Mouse (Mus musculus): ENCODE measurements around the gene Neurl3.

Gene Neurl3

DNA sequence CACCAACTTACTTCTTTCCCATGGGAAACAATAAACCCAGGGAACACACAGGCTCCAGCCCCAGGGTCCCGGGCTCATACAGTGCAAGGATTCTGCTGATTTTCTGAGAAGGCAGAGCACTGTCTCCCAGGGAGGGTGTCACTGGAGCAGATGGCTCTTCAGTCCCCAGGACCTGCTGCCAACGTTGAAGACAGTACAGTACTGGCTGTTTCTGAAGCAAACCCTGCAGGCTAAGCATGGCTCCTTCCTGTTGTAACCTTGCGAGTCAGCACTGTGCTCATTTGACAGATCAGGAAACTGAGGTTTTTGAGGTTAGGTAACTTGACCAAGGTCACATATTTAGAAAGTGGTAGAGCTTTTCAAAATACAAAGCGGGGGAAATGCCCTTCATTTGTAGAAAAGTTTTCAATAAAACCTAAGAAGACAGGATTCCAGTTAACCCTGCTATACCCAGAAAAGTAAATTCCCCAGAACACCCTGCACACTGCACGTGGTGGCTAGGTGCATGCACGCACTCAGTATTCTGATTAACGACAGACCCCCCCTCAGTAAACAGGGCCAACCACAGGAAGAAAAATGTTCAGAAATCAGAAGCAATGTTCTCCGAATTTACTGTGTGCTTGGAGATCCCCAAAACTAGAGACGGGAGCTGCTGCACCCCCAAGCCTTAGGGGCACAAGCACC is 22.1 kb upstream of the Neurl3 start:
- DNase-seq (ENCODE audit: low spot score in 2 of 2), result peak; percentile 78 to 81

DNA sequence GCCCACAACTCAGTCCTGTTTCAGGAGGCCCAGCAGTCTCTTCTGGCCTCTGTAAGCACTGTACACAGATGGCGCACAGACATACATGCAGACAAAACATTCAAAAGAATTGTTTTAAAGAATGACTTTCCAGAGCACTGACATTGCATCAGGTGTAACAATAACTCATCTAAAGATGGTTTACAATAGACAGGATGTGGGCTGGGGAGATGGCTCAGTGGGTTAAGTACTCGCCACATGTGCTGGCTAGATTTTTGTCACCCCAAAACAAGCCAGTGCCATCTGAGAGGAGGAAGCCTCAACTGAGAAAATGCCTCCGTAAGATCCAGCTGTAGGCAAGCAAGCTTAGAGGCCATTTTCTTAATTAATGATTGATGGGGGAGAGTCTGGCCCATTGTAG is 19.9 kb upstream of the Neurl3 start:
- peak; percentile 56 to 65 for DNase-seq (ENCODE audit: low spot score in 2 of 2)

DNA sequence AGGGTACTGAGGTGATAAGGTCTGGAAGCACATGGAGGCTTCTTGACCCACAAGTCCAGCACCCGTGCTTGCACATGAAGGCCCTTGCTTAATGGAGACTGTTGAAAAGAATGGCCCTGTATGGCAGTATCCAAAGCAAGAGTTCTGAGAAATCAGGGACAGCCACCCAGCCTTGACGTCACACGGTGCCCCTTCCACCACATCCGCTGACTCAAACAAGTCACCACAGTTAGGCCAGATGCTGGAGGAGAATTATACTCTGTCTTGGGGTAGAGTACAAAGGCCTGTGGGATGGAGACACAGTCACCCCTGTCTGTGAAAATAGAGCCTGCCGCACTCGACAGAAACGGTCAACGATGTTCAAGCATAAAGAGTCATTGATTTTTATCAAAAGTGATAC is 19.0 kb upstream of the Neurl3 start:
- DNase-seq (ENCODE audit: low spot score in 2 of 2), result no peak

DNA sequence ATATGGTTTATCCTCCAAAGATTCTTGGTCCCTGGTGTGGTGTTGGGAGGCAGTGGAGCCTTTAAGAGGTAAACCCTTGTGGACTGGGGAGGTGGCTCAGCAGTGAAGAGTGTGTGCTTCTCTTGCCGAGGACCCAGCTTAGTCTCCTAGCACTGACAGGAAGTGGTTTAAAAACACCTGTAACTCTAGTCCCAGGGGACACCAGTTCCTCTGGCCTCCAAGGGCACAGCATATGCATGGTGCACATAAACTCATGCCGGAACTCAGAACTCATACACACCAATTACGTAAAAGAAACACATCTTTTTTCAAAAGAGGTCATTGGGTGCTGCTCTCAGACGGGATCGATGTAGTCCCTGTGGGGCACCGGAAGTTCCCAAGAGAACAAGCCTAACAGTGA is 7.4 kb upstream of the Neurl3 start:
- DNase-seq (ENCODE audit: low spot score in 2 of 2), result peak; percentile 85 to 88

DNA sequence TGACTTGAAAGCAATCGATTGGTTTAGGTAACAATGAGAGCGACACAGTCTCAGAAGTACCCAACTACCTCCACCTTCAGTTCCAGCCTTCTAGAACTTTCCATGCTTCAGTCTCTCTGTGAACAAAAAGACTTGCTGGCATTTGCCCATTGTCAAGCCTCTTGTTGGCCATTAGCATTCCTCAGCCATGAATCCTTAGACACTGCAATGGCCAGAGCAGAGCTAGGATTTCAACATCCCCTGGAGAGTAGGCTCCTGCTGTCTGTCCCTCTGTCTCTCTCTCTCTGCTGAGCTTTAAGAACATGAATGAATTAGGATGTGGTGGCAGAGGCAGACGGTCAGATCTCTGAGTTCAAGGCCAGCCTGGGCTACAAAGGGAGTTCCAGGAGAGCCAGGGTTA is 6.5 kb upstream of the Neurl3 start:
- no peak for DNase-seq (ENCODE audit: low spot score in 2 of 2)

DNA sequence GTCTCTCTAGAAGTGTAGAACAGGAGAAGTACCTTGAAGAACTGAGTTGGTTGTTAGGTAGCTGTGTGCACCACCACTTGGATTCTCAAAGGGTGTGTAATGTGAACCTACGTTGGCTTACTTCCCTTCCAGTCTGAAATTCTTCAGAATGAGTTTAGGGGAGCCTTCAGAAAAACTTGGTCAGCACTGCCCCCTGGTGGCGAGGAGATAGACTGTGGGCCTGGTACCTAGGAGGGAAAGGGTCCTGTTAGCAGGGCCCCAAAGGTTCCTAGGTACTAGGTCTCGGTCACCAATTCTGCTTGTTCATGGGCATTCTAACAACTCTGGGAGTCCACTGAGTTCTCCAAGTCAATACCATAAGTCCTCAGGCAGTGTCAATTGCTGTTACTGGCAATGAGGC is 4.7 kb upstream of the Neurl3 start:
- DNase-seq (ENCODE audit: low spot score in 2 of 2), result peak; percentile 80 to 87

DNA sequence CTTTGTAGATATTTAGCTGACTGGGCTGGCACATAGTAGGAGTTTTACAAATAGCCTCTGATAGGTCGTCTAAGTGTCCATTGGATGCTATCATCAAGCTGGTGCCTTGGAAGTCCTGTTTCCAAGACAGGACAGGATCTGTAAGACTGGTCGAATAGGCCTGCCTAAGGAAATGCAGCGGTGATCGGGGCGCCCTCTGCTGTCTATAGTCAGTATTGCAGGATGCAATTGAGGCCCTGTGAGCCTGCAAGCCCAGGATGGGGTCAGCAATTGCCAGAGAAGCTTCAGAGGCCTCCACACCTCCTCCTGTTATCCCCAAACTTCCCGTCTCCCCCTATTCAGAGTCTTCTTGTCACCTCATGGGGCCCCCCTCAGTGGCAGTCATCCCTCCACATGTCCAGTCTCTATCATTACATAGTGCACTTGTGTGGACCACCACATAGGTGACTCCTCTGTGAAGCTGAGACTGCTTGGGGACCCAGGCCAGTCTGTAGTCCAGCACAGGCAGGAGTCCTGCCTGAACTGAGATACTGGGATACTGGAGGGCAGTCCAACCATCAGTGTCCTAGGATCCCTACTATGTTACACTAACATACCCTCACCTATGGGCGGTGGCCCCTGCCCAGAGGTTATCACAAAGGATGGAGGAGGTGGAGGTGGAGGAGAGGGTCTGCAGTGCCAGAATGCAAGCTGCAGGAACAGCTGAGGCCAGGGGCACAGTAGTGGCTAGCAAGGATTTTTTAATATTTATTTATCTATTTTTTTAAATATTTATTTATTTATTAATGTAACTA is 3.0 kb upstream of the Neurl3 start:
- peak; percentile 76 for DNase-seq (ENCODE audit: low spot score in 2 of 2)

DNA sequence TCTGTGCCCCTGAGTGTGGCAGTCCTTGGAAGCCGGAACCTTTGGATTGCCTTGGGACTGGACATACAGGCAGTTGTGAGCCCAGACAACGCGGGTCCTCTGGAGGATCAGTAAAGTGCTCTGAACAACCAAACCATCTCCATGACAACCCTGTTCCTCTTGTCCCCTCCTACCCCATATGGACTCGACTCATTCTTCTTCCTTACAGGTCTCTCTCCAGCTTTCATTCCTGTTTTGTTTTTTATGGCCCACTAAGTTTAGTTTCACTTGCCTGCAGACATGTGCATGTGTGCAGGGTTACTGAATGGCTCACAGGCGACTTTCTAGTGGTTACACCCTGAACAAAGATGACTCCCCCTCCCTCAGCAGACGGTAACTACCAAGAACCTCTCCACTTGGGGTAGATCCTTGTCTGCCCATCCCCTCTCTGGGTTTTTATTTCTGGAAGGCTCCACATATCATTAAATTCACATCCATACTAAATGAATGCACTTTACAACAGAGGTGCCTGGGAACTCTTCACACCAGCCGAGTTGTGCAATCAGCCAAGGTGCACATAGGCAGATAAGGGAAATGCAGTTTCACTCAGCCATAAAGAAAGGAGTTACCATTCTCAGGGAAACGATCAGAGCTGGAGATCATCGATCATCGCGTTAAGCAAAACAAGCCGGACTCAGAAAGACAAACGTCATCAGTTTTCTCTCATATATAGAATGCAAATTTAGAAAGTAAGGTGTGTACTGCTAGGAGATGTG is 1.3 kb upstream of the Neurl3 start:
- DNase-seq (ENCODE audit: low spot score in 2 of 2), result no peak

DNA sequence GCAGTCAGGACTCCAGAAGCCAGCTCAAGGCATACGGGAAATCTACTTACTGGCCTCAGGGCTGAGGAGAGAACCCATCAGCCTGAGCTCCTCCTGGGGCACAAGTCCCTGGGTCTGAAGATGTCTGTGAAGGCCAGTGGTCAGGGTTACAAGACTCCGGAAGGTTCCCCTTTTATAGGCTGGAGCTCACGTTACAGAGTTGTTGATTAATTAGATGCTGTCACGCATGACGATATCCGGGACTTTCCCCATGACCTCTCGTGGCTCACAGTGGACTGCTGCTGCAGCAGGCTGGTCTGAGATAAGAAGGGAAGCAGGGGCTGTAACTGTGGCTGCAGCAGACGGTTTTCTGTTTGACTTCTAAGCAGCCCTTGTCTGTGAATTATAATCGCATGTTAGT is 1.2 kb downstream of the Neurl3 start:
- peak; percentile 86 to 90 for DNase-seq (ENCODE audit: low spot score in 2 of 2)

DNA sequence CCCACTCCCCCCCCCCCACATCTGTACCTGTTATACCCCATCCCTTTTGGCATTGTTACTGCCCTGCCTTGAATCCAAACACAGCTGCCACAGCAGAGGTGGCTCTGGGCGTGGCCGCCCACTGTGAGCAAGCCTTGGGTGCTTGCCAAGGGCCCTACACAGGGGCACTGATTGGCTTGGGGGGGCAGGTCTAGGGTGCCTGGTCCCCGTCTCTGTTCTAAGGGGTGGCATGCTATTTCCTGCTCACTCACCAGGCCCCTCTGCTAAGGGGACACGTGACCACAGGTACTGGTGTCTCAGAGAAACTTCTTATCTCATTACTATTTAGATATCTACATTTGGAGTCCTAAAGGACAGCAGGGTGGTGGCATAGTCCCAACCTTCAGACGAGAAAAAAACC is 1.9 kb downstream of the Neurl3 start:
- peak; percentile 83 to 85 for DNase-seq (ENCODE audit: low spot score in 2 of 2)

DNA sequence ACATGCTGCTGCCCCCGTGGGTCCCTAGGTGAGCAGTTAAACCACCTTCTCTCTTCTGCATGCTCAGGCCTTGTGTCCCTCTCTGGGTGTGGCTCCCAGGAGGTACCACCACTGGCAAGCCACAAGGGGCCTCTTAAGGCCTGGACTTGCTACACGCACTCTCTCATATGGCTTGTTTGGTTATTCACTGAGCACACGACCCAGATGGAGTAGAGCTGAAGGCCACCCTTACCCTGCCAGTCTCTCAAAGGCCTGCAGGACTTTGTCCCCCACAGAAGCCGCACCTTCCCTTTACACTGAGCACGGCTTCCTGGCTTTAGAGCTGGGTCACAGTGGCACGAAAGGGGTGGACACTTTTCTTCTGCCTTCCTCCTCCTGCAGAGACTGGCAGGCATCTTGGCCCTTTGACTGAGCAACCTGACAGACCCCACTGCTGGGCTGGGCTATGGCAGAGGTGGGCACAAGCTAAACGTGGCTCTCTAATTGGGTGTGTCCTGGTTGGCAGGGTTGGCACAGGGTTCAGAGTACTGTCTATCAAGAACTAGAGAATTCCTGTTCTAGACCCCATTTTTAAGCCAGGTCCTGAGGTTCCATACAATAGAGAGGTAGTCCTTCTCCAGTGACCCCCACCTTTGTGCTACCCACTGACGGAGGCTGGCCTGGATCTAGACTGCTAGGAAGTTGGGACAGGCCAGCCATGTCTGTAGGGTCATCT is 2.8 kb downstream of the Neurl3 start:
- peak in 1 of 2 experiments; percentile 31 for DNase-seq (ENCODE audit: low spot score in 2 of 2)

DNA sequence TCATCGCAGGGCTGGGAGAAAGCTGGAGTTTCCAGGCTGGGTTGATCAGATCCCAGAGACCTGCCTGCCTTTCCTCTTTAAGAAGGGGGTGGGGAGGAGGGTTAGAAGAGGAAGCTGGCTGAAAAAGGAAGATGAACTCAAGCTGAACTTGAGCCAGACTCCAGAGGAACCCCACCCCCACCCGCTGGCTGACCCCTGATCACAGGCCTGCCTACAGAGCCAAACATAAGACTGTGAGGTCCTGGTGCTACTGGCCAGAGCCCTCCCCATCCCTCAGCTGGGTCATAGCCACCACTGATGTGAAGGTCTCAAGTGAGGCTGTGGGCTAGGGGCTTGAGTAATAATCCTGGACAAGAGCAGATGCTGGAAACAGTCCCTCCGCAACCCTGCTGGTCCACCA is 3.8 kb downstream of the Neurl3 start:
- no peak for DNase-seq (ENCODE audit: low spot score in 2 of 2)

DNA sequence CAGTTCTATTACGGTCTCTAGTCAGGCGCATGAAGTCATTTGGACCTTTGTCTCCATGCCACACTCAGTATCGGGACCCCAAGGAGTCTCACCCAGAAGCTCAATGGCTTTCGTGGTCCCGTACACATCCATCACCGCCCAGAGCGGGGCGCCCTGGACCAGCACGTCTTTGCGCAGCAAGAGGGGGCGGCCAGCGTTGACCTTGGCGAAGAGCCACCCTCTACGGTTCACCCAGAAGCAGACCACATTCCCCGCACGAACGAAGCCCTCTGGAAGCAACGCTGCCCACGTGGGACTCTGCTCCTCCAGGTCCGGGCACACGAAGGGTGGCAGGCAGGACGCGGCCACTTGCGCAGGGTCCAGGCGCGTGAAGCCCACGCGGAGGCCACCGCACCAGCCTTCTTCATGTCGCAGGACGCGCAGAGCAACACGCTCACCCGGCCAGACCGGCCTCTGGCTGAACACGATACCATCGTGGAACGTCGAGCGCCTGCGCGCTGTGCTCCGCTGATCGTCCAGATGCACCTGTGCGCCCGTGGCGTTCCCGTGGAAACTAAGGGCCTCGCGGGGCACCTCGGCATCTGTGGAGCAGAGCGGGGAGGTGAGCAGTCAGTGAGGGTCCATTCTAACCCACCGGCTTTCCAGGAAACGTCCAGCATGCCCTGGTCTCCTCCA is 5.2 kb downstream of the Neurl3 start:
- DNase-seq (ENCODE audit: low spot score in 2 of 2), result no peak

DNA sequence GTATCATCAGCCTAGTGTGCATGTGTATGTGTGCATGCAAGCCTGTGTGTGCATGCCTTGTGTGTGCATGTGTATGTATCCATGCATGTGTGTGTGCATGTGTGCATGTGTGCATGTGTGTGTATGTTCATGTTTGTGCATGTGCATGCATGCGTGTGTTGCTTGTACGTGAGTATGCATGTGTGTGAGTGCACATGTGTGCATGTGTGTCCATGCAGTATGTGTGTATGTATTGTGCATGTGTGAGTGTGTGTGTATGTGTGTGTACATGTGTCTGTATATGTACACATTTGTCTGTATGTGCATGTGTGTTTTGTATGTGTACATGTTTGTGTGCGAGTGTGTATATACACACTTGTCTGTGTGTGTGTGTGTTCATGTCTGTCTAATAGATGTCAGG is 6.9 kb downstream of the Neurl3 start:
- no peak for DNase-seq (ENCODE audit: low spot score in 2 of 2)

DNA sequence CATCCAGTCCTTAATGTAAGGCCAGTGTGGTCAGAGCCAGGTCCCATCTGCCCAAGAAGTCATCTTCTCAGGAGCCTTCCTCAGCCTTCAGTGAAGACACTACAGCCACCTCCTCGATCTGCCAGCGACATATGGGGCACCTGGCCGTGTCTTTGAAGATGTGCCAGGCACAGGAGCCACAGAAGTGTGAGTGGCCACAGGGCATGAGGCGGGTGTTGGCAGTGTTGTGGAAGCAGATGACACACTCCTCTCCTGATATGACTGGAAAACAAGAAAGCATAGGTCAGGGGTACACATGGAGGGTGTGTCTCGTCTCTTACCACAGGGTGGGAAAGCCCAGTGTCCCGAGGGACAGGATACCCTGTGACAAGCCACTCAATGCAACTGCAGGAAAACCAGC is 8.2 kb downstream of the Neurl3 start:
- DNase-seq (ENCODE audit: low spot score in 2 of 2), result no peak

DNA sequence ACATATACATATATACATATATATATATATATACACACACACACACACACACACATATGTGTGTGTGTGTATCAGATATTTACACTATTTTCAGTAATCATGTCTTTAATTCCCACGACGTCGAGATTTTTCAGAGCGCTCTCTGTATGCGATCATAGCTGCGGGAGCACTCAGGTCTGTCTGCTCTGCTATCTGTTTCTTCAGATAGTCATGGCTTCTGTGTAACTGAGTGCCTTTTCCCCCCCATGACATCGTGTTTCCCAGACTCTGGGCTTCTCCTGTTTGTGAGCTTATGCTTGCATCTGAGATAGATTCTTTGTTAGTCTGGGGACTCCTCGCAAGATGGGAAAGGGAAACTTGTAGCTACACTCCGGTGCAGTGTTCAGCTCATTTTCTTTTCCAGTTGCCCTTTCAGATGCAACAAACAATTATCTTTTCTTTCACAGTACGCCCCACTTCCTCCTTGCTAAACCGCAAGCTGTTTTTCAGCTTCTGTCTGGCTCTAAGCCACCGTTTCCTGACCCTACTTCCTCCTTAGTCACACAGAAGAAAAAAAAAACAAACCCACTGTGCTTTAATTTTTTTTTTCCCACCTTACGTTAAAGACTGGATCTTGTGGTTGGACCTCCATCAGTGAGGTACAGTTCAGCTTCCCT is 10.5 kb downstream of the Neurl3 start:
- peak; percentile 89 to 90 for DNase-seq (ENCODE audit: low spot score in 2 of 2)

DNA sequence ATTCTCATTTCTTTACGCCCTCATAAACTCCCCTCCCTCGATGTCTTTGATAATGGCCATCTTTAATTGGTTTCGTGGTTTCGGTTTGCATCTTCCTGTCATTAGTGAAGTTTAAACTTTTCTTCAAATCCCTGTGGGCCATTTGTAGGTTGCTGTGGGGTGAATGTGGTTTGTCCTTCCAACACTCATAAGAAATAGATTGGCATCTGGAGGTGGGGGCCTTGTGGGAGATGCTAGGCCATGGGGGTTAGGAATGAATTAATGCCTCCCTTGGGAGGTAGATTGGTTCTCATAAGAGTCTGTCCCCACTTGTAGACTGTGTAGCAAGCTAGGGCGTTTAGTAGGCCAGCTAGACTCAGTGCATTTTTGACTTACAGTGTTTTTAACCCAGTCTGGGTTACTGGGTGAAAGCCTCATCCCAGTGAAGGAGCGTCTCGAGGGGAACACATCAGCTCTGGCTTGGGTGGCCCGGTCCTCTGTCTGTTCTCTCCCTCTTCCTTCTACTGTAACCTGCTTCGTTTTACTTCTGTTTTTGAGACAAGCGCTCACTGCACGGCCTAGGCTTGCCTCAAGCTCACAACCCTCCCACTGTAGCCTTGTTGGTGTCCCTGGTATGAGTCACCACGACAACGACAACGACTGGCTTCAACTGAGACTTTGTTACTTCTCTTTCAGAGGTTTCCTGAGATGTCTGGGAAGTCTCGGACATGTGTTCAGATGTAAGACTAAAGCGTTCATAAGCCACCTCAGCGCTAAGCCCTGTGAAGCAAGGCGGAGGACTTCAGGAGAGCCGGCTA is 12.6 kb downstream of the Neurl3 start:
- peak; percentile 75 to 78 for DNase-seq (ENCODE audit: low spot score in 2 of 2)

DNA sequence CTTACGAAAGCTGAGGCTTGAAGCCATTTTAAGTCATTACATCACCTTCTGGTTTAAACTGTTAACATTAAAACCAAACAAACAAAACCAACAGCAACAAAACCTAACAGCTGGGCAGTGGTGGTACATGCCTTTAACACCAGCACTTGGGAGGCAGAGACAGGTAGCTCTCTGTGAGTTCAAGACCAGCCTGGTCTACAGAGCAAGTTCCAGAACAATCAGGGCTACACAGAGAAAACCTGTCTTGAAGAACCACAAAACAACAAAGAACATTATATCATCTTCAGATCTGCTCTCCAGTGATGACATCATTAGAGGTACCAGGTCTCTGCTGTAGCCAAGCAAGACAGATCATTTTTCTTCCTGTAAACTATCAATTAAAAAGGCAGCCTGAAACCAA is 14.1 kb downstream of the Neurl3 start:
- no peak for DNase-seq (ENCODE audit: low spot score in 2 of 2)

DNA sequence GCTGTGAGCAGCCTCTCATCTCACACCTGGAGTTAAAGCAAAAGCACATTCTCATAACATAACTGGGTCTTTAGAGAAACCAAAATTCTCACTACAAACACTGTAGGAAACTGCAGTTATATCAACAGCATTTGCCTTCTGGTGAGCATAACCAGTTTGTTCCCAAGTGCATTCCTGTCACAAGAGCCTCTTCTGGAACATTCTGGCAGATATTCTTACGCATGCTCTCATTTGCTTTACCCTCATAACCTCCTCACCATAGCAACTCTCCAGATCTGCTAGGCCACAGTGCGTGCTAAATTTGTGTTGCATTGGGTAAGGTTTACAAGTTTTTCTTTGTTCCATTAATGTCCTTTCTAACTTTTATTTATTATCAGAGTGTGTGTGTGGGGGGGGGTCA is 15.2 kb downstream of the Neurl3 start:
- DNase-seq (ENCODE audit: low spot score in 2 of 2), result no peak

DNA sequence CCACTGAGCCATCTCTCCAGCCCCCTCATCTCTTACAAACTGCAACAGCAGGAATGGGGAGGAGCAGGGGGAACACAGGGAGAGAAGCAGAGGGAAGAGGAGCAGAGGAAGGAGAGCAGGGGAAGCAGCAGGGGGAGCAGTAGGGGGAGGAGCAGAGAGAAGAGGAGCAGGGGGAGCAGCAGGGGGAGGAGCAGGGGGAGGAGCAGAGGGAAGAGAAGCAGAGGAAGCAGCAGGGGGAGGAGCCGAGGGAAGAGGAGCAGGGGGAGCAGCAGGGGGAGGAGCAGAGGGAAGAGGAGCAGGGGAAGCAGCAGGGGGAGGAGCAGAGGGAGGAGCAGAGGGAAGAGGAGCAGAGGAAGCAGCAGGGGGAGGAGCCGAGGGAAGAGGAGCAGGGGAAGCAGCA is 15.8 kb downstream of the Neurl3 start:
- no peak for DNase-seq (ENCODE audit: low spot score in 2 of 2)
